Mouse (Mus musculus) small intestine, adult 2 months (tissue): ENCODE data around the gene Gramd1b.

ENCODE experiments used
- CTCF ChIP-seq: fragments of 200-500 bp; IDR thresholded peaks from 2 replicates; pipeline ENCODE4 v1.5.1; 2012; ENCODE audit warnings: low read depth, mild to moderate bottlenecking, control low read depth, inconsistent platforms, low read length, moderate library complexity, mixed read lengths; ENCODE audit not compliant: insufficient replicate concordance, insufficient read length; ENCODE audit errors: extremely low read depth
- POLR2A ChIP-seq: fragments of 200-500 bp; IDR thresholded peaks from 2 replicates; pipeline ENCODE4 v1.6.1; 2012; ENCODE audit warnings: low read depth, mild to moderate bottlenecking, control low read depth, inconsistent platforms, low read length, moderate library complexity

DNA sequence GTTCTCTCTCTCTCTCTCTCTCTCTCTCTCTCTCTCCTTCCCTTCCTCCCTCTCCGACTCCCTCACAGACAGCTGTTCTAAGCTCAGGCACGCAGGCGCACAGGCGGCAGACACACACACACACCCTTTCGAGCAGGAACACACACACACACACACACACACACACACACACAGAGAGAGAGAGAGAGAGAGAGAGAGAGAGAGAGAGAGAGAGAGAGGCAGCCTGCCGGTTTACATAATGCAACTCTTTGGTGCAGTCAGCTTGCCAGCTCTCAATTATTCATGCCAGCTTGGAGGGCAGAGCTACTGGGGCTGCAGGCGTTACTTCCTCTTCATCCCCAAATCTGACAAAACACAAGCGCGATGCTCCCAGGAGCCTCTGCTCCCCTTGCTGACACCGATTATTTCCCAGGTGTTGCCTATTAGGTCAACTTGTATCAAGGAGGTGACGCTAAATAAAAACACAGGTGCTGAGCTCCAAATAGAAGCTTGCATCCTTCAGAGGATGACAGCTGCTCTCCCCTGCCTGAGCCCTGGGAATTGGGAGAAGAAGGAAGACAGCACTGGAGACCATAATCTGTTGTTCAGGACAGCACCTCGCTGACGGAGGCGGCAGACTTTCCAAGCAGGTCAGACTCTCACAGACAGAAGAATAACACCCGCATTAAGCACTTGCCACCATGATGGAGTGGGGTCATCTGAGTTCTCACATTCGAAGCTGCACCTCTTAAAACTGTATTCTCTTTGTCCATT, 184.8 kb downstream of the Gramd1b start:
- TF ChIP-seq POLR2A, result no peak
- no peak for TF ChIP-seq CTCF
